Mouse (Mus musculus): ENCODE results near the gene Snx21.

- no peak for TF ChIP-seq CTCF (IDR thresholded peaks at IDR 0.05; ENCODE audit: low read depth, low read length)
- no peak for TF ChIP-seq POLR2A (IDR thresholded peaks at IDR 0.05; ENCODE audit: insufficient read depth, low read length)
These were observed 19.8 kb upstream of the Snx21 start for GRCm38 (mm10) chr2:164765841-164766240.
